Mouse (Mus musculus): Measurements from ENCODE around the gene Pdlim7.
A peak's percentile ranks its signal among the peaks of the same experiment; 100 is the strongest.

Gene Pdlim7

DNA sequence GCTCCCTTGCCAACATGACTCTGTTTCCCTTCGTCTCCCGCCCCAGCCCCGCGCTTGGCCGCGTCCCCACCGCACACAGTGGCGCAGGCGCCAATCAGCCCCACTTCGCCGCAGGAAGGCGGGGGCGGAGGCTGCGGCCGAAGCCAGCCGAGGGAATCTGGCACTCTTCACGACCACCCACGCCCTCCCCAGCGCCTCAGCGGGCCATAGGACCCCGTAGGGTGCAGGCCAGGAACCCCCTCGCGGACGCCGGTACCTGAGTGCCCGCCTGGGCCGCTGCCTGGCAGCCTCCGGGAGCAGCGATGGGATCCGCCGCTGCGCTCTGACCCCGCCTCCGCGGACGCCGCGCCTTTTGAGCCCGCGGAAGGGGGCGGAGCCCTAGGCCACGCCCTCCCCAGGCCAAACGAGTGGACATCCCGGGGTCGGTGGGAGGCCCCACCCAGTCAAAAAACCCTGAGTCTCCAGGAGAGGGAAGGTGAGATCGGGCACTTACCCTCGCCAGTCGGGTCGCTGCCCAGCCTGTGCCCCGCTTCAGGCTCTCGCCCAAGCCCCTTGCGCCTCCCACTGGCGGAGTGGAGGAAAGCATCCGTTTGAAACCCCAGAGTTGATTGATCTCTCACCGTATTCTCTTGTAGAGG lies at the start of gene Pdlim7:
Gene Pdlim7, minus strand, starts transcription at position 566 of the 638 bp plus-strand sequence.
- DNase-seq (ENCODE audit: extremely low spot score, low spot score) = peak; percentile 96

DNA sequence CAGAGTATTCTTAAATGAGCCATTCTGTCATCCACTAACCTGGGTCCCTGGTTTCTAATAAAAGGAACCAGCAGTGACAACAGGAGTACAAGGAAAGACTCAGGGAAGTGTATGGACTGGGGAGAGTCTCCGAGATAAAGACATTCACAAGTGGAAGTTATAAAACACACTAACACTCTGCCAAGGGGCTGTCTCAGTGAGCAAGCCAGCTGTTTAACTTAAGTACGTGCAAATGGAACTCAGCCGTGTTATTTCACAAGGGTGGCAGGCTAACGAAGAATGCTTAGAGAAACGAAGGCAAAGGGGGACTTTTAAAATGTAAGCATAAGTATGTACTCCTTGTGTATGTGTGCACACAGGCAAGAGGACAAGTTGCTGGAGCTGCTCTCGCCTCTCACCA lies 44.0 kb upstream of the Pdlim7 start:
- DNase-seq (ENCODE audit: extremely low spot score, low spot score) = no peak

DNA sequence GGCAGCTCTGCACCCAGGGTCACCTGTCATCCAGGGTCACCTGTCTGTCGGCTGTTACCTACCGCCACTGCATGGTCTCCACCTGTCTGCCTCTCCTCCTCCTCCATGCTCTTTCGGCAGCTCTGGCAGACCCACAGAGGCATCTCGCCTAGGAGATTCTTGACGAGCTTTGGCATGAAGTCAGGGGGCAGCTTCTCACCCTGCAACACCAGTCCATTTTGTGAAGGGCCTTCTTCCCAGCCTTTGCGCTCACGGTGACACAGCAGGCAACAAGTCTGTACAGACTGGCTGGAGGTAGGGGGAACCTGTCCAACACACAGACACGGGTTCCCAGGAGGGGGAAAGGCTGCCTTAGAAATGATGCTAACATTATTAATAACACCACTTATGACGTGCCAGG lies 42.4 kb upstream of the Pdlim7 start:
- no peak for DNase-seq (ENCODE audit: extremely low spot score, low spot score)

DNA sequence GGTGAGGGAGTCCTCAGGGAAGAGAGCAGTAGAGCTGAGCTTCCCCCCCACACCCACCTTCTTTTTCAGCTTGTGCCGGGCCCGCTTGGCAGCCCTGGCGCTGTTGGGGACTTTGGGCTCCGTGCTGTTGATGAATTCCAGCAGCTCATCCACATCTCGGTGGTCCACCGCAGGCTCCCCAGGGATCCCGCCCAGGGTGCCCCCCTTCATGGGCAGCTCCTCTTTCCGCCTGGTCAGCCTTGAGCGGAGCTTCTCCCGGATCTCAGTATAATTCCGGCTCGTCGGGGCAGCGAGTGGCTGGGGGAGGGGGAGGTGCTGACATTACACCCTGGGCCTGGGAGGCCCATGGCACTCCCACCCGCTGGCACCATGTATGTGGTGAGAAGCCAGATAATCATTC lies 35.6 kb upstream of the Pdlim7 start:
- DNase-seq (ENCODE audit: extremely low spot score, low spot score) = no peak

DNA sequence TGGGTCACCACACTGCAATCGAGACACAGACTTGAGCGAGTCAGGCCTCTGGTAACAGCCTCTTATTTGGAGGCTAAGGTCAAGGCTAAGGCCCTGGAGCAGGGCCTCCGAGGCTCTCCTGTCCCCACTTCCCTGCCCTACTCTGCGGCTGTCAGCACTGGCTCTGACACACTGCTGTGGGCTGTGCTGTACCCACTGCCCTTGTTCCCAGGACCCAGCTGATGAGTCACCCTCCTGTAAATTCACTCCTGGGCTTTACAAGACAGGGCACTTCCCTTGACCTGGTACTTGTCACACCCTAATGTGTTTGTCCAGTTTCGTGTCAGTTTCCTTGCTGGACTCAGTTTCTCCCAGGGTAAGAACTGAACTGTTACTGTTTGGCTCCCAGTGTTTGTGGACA lies 35.0 kb upstream of the Pdlim7 start:
- DNase-seq (ENCODE audit: extremely low spot score, low spot score) = no peak

DNA sequence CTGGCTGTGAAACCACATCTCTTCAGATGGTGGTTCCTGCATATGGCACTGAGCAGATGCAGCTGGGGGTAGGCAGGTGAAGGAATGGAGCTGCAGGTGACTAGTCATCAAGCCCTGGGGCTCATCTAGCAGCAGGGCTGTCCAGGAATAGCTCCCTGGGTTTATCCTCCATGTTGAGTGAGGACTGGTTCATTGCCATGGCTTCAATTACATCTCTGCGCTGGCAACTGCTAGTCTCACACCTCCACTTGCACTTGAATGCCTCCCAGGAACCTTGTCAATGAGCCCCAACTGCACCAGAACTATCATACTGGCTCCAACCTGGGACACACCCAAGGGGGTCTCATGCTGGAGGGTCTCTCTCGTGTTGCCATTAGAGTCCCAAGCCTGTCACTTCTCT lies 34.4 kb upstream of the Pdlim7 start:
- DNase-seq (ENCODE audit: extremely low spot score, low spot score) = no peak

DNA sequence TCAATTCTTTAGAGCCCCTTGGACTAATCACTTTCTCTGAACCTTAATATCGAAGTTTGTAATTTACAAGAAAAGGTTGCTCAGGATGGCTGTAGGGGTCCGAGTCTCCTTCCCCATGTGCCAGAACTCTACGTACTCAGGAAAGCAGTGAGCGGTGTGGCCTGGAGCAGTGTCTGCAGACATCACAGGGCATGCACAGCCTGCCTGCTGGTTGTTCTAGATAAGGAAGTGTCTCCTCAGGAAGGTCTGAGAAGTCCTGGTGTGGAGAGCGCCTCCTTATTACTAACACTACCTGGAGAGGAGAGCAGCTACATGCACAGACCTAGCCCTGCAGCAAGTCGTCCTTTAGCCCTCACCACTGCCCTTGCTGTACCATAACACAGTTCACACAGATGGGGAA lies 31.3 kb upstream of the Pdlim7 start:
- DNase-seq (ENCODE audit: extremely low spot score, low spot score) = no peak

DNA sequence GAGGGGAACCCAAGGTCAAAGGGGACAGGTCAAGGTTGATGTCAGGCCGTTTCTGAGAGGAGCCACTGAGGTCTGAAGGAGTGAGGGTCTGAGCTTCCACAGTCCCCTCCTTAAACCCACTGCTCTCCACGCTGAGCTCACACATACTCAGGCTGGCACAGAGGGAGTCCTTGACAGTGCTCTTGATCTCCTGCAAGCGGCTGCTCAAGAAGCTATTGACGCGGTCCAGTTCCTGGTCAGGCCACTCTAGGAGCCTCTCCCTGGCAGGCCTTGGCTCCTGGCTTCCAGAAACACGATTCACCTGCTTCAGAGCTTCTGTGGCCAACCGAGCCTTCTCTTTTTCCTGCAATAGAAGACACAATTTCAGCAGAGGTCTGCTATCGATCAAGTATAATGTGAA lies 30.0 kb upstream of the Pdlim7 start:
- DNase-seq (ENCODE audit: extremely low spot score, low spot score) = no peak

DNA sequence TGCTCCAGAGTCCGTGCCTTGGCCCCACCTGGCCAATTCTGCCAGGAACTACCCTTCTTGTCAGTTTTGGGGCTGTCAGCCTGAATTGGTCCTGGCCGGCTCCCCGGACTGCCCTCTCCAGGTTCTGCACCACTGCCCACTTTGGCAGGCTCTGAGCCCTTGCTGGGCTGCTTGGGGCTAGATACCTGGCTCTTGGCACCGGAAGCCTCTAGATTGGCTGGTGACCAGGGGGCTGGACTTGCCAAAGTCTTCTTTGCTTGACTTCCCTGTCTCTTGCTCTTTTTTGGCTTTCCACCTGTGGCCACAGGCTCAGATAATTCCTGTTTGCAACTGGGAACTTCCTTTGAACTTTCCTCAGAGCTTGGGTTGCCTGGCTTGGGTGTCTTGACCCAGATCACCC lies 29.4 kb upstream of the Pdlim7 start:
- no peak for DNase-seq (ENCODE audit: extremely low spot score, low spot score)

DNA sequence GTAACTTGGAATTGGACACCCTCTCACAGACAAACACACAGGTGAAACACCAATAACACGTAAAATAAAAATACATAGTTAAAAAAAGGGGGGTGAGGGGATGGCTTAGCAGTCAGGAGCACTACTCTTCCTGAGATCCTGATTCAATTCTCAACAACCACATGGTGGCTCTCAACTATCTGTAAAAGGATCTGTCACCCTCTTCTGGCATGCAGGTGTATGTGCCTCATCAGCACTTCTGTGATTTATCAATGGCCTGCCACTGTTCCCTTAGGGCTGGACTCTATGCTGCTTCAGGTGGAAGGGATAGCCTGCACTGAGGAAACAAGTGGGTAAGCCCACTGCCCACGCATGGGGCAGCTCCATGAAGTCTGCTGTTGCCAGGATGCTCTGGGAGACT lies 27.5 kb upstream of the Pdlim7 start:
- DNase-seq (ENCODE audit: extremely low spot score, low spot score) = no peak

DNA sequence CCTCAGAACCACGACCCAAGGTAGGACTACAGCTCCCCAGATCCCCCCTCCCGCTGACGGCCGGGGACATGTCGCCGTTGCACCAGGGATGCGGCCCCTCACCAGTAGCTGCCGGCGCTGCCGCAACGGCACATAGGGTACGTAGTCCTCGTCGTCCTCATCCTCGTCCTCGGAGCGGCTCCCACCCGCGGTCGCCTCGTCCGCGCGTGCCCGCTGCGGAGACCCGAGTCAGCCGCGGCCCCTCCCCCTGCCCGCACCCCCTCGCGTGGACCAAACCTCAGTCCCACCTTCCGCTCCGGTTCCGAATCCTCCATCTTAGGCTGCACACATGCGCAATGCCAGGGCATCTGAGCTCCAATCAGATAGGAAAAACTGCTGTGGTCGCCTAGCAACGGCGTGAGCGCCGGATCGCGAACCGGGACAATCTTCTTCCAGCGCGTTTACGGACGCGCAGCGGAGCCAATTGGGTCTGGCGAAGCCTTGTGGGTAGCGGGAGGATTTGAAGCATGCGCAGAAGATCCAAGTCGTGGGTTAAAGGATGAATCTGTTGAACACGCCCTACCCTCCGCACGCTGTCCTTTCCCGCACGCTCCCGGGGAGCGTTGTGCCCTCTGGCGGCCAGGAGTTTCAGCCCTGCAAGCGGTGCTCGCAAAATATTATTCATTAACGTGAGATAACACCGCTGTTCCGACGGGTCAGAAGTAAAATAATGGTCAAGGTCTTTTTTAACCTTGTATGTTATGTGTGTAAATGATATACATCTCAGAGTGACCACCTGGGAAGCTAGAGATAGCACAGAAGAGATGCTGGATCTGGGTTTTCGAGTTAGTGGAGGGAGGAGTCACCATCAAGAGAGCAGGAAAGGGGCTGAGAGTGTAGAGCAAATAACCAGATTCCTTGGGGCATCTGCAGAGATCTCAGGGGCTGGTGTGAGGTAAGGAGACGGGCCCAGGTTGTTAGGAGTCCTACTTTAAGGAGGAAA lies 23.0 kb upstream of the Pdlim7 start, which contains the start of gene Ddx41:
Gene Ddx41, minus strand, starts transcription at position 465 of the 982 bp plus-strand sequence.
- peak; percentile 98 for DNase-seq (ENCODE audit: extremely low spot score, low spot score)

DNA sequence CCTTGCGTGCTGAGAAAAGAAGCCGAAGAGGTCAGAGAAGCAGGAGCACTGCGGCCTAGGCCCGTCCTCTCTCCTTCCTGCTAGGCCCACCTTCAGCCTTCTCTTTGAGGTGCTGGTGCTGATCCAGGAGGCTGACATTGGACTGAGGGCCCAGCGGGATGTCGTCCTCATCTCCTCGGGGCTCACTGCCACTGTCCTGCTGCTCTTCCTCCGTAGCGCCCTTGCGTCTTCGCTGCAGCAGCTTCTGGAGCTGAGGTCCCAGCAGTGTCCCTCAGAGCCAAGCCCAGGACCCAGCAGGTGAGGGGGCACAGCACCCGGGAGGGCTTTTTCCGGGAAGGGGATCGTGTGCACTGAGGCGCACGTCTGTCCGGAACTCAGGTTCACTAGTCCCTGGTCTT lies 22.3 kb upstream of the Pdlim7 start:
- no peak for DNase-seq (ENCODE audit: extremely low spot score, low spot score)

DNA sequence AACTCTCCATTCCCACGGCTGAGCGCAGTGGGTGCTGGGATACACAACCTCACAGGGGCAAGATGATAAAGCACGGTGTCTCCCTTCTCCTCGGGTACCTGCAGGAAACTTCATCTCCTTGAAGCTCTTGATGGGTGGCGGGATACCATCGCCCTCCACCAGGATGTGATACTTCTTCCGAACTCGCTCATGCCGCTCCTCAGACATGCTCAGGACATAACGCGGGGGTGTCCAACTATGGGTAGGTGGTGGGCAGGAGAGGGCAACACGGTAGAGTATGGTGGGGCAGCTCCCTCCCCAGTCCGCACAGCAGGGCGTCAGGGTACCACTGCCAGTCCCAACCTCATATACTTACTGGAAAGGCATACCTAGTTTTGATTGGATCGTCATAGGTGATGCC lies 21.7 kb upstream of the Pdlim7 start:
- no peak for DNase-seq (ENCODE audit: extremely low spot score, low spot score)

DNA sequence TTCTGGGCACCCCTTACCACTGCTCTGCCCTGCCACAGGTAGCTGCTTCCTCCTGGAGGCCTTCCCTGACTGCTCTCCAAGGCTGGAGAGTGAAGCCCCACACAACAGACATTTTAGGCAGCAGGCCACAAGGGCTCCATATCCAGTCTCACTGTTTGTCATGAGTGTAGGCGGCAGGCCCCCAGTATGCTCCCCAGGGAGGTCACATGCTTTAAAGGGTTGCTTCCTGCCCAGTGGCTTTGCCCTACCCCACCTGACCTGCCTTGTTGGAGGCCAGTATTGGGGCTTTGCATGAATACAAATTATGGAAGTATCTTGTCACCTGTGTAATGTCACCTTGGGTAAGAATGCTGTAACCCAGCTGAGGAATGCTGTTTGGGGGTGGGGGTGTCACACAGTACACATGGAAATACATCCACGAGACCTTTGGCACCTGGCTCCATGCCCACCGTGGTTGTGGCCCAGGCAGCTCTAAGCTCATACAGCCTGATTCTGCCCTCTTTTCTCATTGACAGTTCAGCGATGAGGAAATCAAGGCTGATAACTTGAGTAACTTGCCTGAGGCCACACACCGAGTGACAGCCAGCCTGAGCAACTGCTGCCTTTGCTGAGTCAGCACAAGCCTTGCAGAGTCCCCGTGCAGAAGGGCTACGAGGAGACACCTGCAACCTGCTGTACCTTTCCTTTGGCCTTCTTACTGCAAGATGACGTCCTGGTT lies 15.9 kb upstream of the Pdlim7 start, which contains the start of gene Dok3:
Gene Dok3, minus strand, starts transcription at position 99 of the 718 bp plus-strand sequence.
- DNase-seq (ENCODE audit: extremely low spot score, low spot score) = no peak

DNA sequence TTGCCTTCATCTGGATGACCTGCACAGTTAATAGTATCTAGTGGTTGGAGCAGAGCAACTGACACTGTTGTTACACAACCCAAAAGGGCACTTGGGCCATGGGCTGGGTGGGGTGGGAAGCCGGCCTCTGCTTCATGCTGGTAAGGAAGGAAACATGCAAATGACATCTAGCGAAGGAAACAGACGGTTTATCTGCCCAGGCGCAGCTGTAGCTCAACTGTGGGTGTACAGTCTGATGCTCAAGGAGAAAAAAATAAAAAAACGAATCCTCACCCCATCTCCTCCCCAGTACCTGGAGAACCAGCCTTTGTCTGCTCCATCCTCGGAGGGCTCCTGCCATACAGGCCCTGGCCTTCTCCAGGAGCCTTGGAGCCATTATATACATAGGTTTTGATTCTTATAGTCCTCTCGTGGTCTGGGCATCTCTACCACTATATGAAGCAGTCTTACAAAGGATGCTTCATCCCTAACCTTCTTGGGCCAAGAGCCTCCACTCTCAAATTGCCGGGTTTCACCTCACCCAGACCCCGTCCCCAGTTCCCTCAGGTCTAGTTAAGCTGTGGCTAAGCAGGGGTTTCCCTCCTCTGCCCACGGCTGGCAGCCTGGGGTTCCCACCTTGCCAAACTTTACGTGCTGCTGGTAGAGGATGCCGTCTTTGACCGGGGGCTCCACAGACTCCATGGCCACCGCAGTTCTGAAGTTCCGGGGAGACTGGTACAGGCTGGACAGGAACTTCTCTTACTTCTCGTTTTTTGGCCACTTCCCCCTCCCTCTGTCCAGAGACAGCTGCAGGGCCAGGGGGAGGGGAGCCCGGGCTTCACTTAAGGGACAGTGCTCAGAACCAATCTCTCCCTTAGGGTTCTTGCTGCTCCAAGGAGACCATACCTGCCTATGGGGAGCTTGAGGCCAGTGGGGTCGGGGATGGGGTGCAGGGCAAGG lies 14.6 kb upstream of the Pdlim7 start:
- no peak for DNase-seq (ENCODE audit: extremely low spot score, low spot score)

DNA sequence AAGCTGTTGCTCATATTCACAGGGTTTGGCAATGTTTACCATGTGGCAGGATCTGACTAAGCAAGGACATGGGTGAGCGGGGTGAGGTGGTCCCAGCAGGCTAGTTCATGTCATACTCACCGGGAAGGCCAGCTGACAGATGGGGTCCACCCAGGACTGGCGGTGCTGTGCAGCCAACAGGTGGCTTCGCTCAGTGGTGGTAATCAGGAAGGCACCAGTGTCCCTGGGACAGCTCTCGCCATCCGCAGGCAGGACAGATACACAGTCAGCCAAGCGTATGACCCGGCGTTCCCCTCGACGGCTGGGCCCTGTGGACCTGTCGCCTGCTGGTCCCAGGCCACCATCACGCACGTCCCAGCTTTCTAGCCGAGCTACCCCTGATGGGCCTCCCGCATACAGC lies 13.7 kb upstream of the Pdlim7 start:
- no peak for DNase-seq (ENCODE audit: extremely low spot score, low spot score)

DNA sequence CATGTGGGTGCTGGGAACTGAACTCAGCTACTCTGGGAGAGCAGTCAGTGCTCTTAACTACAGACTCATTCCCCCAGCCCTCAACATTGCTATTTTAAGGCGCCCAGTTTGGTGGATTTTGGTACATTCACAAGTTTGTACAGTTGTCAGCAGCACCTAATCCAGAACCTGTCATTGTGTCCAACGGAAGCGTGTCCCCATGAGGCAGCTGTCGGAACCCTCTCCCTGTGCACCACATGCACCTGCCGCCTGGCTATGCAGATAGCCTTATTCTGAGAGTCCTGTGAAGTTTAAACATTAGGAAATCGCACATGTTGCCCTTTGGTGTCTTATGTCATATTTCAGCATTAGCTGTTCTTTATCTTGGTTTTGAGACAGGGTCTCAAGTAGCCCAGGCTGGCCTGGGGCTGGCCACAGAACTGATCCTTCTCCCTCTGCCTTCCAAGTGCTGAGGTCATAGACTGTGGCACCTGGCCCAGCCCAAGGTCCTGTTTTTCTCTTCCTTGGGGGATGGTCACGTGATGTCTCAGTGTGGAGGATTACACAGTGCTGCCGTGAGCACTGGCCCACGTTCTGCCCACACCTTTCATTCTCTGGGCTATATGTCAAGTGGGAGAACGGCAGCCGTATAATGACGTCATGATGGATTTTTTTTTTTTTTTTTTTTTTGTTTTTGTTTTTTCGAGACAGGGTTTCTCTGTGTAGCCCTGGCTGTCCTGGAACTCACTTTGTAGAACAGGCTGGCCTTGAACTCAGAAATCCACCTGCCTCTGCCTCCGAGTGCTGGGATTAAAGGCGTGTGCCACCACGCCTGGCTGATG lies 12.5 kb upstream of the Pdlim7 start:
- DNase-seq (ENCODE audit: extremely low spot score, low spot score) = no peak

DNA sequence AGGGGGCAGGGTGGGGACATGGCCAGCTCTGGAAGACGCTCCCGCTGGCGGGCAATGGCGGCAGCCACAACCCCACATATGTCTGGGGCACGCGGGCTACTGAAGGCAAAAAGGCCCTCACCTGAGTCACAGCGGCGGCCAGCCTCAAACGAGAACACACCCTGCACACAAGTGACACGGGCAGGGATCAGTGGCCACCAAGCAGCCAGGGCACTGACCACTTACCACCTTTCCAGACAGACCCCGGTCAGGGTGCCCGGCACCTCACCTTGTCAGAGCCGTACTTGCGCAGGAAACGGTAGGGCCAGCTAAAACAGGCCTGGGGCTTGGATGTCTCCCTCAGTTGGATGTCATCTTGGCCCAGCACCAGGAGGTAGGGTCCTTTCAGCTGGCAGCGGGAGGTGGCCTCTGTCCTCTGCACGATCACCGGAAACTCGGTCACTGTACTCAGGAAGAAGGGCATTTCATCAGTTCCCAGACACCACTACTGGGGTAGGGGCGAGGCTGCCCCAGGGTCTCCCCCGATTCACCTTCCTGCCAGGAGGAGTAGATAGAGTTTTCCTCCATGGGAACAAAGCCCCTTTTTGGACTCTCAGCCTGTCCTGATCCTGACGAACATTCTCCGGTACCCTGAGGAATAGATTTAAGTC lies 10.6 kb upstream of the Pdlim7 start:
- no peak for DNase-seq (ENCODE audit: extremely low spot score, low spot score)

DNA sequence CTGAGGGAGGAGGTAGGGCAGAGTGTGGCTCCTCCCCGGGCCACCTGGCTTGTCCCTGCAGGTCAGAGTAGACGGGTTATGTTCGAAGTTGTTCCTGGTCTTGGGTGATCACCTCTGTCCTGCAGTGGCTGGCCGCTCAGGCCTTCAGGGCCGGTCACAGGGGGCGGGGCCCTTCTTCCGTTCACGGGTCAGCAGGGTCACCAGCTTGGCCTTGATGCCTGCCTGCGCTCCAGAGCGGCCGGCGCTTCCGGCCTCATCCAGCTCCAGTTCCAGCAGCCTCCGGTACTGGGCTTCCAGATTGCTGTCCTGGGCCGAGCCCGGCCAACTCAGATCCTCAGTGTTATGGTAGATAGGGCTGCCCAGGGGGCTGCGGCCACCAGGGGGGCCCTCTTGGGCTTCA lies 9.8 kb upstream of the Pdlim7 start:
- no peak for DNase-seq (ENCODE audit: extremely low spot score, low spot score)

Measured in neural tube, embryonic 10.5 days (tissue).